Mouse (Mus musculus) heart, adult 2 months (tissue): Measurements from ENCODE around the gene 4930455H04Rik. TPM values are rescaled to one million over a fixed set of nuclear protein-coding genes. Genes with fewer than 3 reads are reported as not detected.
A peak's percentile ranks its signal among the peaks of the same experiment; 100 is the strongest.

Source experiments
- DNase-seq, 2 experiments: peaks; one replicate each; pipeline ENCODE4 v3.0.0; 2021
- H3K27ac ChIP-seq: fragments of 200-600 bp; 2 replicates; pipeline ENCODE4 v1.8.1; 2022
- H3K27me3 ChIP-seq: fragments of 200-500 bp; 2 replicates; pipeline ENCODE4 v1.6.1; 2012; ENCODE audit warnings: mild to moderate bottlenecking, low read length, inconsistent platforms, mixed read lengths; ENCODE audit not compliant: control insufficient read depth, insufficient read depth
- H3K36me3 ChIP-seq: fragments of 200-500 bp; 2 replicates; pipeline ENCODE4 v1.6.1; 2012; ENCODE audit warnings: low read length, inconsistent platforms; ENCODE audit not compliant: control insufficient read depth, insufficient read depth
- H3K4me1 ChIP-seq: fragments of 200-500 bp; 2 replicates; pipeline ENCODE4 v1.6.1; 2011; ENCODE audit warnings: low read length; ENCODE audit not compliant: control insufficient read depth, insufficient read depth
- H3K4me3 ChIP-seq: fragments of 200-600 bp; 2 replicates; pipeline ENCODE4 v1.8.1; 2022
- H3K79me2 ChIP-seq: fragments of 200-500 bp; replicated peaks from 2 replicates; pipeline ENCODE4 v1.6.1; 2012; ENCODE audit warnings: mild to moderate bottlenecking, inconsistent platforms, low read length, moderate library complexity, mixed read lengths; ENCODE audit not compliant: control insufficient read depth, insufficient read depth
- H3K9ac ChIP-seq: fragments of 200-500 bp; 2 replicates; pipeline ENCODE4 v1.6.1; 2012; ENCODE audit warnings: low read depth, mild to moderate bottlenecking, control low read depth, inconsistent platforms, low read length, mixed read lengths
- CTCF ChIP-seq: fragments of 200-600 bp; IDR thresholded peaks from 2 replicates; pipeline ENCODE4 v1.8.1; 2022; ENCODE audit warnings: antibody characterized with exemption, mild to moderate bottlenecking, moderate library complexity
- EP300 ChIP-seq: fragments of 200-500 bp; IDR thresholded peaks from 2 replicates; pipeline ENCODE4 v1.6.1; 2011; ENCODE audit warnings: low read depth, low read length, control low read depth; ENCODE audit not compliant: insufficient read depth
- POLR2A ChIP-seq: fragments of 200-500 bp; IDR thresholded peaks from 2 replicates; pipeline ENCODE4 v1.6.1; 2011; ENCODE audit warnings: mild to moderate bottlenecking, low read depth, low read length, control low read depth; ENCODE audit not compliant: insufficient read depth
- WGBS: fragments of 180-500 bp; shearing (Covaris S2); methylation state at CpG from one replicate; pipeline ENCODE4 v1.1.7; 2018; 5-methylcytosine and 5-hydroxymethylcytosine counted together
- intact Hi-C: fragments of 180-260 bp; cut with DNase I; formaldehyde crosslinking; loops from one replicate; pipeline ENCODE4 v1.15.1; 2025
- polyA plus RNA-seq: library from polyadenylated mRNA; depleted of rRNA; stranded (reverse); fragments of >200 nt; gene quantifications from 2 replicates; pipeline ENCODE4 v1.2.3, GENCODE M21; 2012
- total RNA-seq, 2 experiments: library from RNA; stranded (reverse); gene quantifications; 2 replicates each; pipeline ENCODE4 v1.2.3; 2021

4930455H04Rik gene
- total and polyA plus RNA-seq, 3 experiments = 0.16 TPM; not detected in 2

DNA sequence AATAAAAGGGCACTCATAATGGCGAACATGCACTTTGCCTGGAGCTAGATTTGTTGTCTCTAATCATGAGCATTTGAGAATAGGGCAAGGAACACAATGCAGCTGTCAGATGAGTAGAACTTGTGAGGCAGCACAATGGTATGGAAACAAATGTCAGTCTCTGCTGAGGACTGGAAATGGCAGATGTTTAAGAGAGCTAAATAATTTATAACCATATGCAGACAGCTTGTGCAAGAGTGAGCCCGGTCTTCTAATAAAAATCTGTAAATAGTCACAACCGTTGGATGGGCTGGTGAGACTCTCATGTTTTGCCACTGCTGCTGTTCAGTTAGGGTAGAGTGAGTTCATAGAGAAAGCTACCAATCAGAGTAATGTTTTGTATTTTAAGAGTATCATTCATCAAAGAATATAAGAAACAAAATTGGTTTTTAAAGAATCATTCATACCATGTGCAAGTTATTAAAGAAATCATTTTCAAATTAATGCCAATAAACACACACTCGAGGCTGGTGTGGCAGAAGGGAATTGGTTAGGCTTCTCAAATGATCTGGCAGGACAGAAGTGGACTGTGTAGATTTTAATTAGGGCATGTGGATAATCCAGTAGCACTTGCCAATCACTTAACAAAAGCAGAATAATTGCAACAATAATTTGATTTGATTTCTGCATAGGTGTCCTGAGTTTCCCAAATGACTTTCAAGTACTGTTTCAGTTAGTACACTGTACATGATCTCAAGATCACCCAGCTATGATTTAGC lies 31.0 kb upstream of the 4930455H04Rik start:
- DNase-seq = no peak
- Histone ChIP-seq H3K36me3 (peaks cover 52% of the 10 kb centered on the region), H3K4me1 (peaks cover 13% of the 10 kb centered on the region), H3K9ac (no peak overlapping the region), H3K79me2 (peaks cover 2% of the 10 kb centered on the region; the same call in 1 of the 2 replicates), H3K27me3 (no peaks in the 10 kb centered on the region), H3K4me3 (no peak overlapping the region), H3K27ac (no peak overlapping the region)
- WGBS = 81% methylated on average over 4 of the region's 4 CpGs
- TF ChIP-seq CTCF (no peak), POLR2A (no peak), EP300 (no peak)
- intact Hi-C loops = no loop called here

DNA sequence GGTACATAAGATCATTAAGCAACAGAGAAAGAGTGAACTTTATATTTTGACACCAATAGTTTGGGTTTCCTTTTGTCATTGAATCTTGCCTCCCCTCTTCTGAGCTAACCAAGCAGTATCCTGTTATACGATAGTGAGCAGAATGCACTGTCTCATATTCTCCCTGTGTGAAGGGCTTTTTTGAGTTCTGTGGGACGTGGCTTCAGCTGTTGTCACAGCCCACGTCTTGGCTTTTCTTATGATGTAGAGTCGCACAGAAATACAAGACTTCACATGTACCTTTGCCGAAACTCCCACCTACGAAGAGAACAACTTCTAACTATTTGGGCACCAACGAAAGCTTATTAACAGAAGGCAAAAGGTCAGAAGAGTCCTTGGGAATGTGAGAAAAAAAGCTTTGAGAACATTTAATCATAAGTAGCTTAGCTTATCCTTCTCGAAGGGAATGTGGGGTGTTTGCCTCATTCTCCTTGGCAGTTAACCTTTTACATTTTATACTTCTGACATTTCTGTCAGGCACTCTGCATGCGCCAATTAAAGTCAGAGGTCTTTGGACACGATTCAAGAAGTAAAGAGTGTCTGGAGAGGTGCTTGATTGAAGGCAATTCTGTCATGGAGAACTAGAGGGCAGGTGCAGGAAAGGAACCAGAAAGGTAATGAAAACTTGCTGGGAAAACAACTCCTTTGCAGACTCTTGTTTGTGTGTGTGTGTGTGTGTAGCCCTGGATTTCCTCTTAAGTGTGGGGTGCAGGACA lies 27.1 kb upstream of the 4930455H04Rik start:
- H3K79me2 ChIP-seq = peaks cover 7% of the 10 kb centered on the region; the same call in 1 of the 2 replicates
- H3K4me1 ChIP-seq = peaks cover 19% of the 10 kb centered on the region
- intact Hi-C loops = no loop called here
- 40% methylated on average over 10 of the region's 10 CpGs for WGBS
- peaks cover 66% of the 10 kb centered on the region for H3K36me3 ChIP-seq
- H3K9ac ChIP-seq = no peak overlapping the region; the same call in 1 of the 2 replicates
- no peak overlapping the region for H3K4me3 ChIP-seq
- no peak for DNase-seq
- no peaks in the 10 kb centered on the region for H3K27me3 ChIP-seq
- peak overlapping the region; percentile 44 for H3K27ac ChIP-seq
- TF ChIP-seq EP300 (no peak), CTCF (peak; percentile 11; the same call in 1 of the 2 replicates), POLR2A (no peak)

DNA sequence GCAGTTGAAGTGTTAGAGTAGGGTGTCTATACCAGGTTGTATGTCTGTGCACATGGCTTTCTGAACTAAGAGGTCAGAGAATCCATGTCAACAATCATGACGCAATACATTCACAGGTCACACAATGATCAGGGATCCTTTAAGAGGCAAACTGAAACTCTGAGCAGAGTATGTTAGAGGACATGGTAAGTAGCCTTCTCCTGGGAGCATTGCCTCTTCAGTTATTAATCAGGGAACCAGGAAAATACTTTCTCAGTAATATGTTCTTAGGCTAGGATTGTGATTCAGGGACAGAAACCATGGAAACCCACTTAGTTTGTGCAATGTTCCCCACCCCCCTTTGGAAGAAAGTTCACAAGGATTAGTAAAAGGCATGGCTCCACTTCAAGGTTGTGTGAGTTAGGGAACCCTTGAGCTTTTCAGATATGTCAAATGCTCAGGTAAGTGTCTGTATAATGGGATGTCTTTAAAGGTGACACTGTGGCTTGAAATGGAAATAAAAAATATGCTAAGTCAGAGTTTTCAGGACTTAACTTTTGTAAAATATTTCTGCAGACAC lies 26.4 kb upstream of the 4930455H04Rik start:
- no peak for DNase-seq
- H3K27me3 ChIP-seq = no peaks in the 10 kb centered on the region
- peaks cover 7% of the 10 kb centered on the region for H3K79me2 ChIP-seq
- WGBS = 71% methylated on average over 1 of the region's 1 CpGs
- H3K27ac ChIP-seq = peak overlapping the region; percentile 44
- H3K36me3 ChIP-seq = peaks cover 68% of the 10 kb centered on the region
- peaks cover 22% of the 10 kb centered on the region for H3K4me1 ChIP-seq
- no peak overlapping the region for H3K9ac ChIP-seq
- intact Hi-C loops = no loop called here
- H3K4me3 ChIP-seq = no peak overlapping the region
- TF ChIP-seq CTCF (no peak), EP300 (no peak), POLR2A (no peak)

DNA sequence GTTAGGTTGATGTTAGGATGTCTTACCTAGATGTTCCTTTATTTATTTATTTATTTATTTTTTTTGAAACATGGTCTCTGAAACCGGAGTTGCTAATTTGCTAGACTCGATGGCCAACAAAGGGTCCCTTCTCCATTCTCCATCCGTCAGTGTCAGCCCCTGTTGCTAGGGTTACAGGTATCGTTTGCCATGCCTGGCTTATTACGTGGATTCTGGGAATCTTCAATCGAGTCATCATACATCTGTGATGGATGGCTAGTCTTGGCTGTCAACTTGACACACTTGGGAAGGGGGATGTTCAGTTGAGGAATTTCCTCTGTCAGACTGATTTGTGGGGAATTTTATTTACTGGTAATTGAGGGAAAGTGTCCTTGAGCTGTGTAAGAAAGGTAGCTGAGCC lies 25.3 kb upstream of the 4930455H04Rik start:
- 79% methylated on average over 6 of the region's 6 CpGs for whole genome bisulfite sequencing
- peaks cover 19% of the 10 kb centered on the region for H3K4me1 ChIP-seq
- peaks cover 5% of the 10 kb centered on the region for H3K79me2 ChIP-seq
- H3K4me3 ChIP-seq = no peak overlapping the region
- H3K27ac ChIP-seq = peak overlapping the region; percentile 68
- peaks cover 68% of the 10 kb centered on the region for H3K36me3 ChIP-seq
- no peak for DNase-seq
- intact Hi-C loops = no loop called here
- no peak for TF ChIP-seq CTCF
- no peak for TF ChIP-seq EP300
- no peak for TF ChIP-seq POLR2A
- H3K9ac ChIP-seq = no peak overlapping the region
- H3K27me3 ChIP-seq = no peaks in the 10 kb centered on the region

DNA sequence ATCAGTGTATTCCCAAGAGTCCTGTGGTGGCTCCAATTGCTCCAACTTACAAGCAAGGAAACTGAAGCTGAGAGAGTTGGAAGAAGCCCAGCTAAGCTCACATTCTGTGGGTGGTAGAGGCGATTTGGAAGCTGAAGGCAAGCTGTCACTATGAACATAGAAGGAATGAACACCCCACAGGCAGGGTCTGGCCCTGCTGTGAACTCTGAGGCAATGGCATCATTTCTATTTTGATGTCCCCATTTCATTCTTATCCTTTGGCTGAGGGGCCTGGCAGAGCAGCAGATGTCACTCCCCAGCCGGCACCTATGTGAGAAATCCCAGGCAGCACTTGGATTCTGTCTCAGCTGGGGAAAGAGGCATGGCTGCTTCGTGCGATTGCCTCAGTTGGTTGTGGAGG lies 24.6 kb upstream of the 4930455H04Rik start:
- TF ChIP-seq CTCF (no peak), POLR2A (0 out of 2 replicates have a peak, but pooled peaks have one; percentile 12), EP300 (0 out of 2 replicates have a peak, but pooled peaks have one; percentile 42)
- H3K27me3 ChIP-seq = no peaks in the 10 kb centered on the region
- H3K4me1 ChIP-seq = peaks cover 19% of the 10 kb centered on the region
- H3K79me2 ChIP-seq = peaks cover 5% of the 10 kb centered on the region
- peak overlapping the region; percentile 68 for H3K27ac ChIP-seq
- peaks cover 69% of the 10 kb centered on the region for H3K36me3 ChIP-seq
- WGBS = 37% methylated on average over 4 of the region's 4 CpGs
- peak in 1 of 2 experiments; percentile 71 for DNase-seq
- no peak overlapping the region for H3K4me3 ChIP-seq
- H3K9ac ChIP-seq = no peak overlapping the region
- intact Hi-C loops = no loop called here

DNA sequence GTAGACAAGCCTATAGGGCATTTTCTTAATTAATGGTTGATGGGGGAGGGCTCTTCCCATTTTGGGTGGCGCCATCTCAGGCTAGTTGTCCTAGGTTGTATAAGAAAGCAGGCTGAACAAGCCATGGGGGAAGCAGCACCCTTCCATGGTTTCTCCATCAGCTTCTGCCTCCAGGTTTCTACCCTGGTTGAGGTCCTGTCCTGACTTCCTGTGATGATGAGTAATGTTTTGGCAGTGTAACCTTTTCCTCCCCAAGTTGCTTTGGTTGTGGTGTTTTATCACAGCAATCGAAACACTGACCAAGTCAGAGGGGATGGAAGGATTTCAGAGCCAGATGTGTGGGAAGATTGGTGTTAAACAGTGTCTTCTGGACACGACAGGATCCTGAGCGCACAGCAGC lies 21.6 kb upstream of the 4930455H04Rik start:
- Histone ChIP-seq H3K4me3 (no peak overlapping the region), H3K27ac (peak overlapping the region; percentile 58), H3K27me3 (no peaks in the 10 kb centered on the region), H3K4me1 (peaks cover 20% of the 10 kb centered on the region), H3K79me2 (peaks cover 7% of the 10 kb centered on the region), H3K9ac (no peak overlapping the region), H3K36me3 (peaks cover 76% of the 10 kb centered on the region)
- TF ChIP-seq EP300 = no peak
- no peak for TF ChIP-seq POLR2A
- no peak for TF ChIP-seq CTCF
- intact Hi-C loops = no loop called here
- 55% methylated on average over 4 of the region's 4 CpGs for WGBS
- no peak for DNase-seq
